Mouse (Mus musculus) embryonic facial prominence, embryonic 11.5 days (tissue): ENCODE data around the gene Smndc1. TPM values are rescaled to one million over a fixed set of nuclear protein-coding genes. Genes with fewer than 3 reads are reported as not detected.

ENCODE experiments used
- ATAC-seq: fragments of 200-750 bp; cut with Nextera tagmentation; replicated peaks from 2 replicates; pipeline ENCODE4 v1.8.0; 2017; ENCODE audit warnings: low read depth; ENCODE audit not compliant: insufficient number of reproducible peaks, low FRiP score, low TSS enrichment
- DNase-seq: peaks from one replicate; pipeline ENCODE4 v3.0.0-alpha.2; 2015; ENCODE audit warnings: low spot score
- H3K27ac ChIP-seq: fragments of 300-500 bp; sonication (generic); replicated peaks from 2 replicates; pipeline ENCODE4 v1.5.1; 2014; ENCODE audit warnings: mild to moderate bottlenecking, low read depth, low read length, control low read depth
- H3K27me3 ChIP-seq: fragments of 300-500 bp; sonication (generic); 2 replicates; pipeline ENCODE4 v1.6.1; 2014; ENCODE audit warnings: mild to moderate bottlenecking, low read length, moderate library complexity, mixed read lengths; ENCODE audit not compliant: control insufficient read depth, insufficient read depth
- H3K36me3 ChIP-seq: fragments of 300-500 bp; sonication (generic); replicated peaks from 2 replicates; pipeline ENCODE4 v1.6.1; 2014; ENCODE audit warnings: low read depth, mild to moderate bottlenecking, low read length, moderate library complexity, mixed read lengths; ENCODE audit not compliant: control insufficient read depth, insufficient read depth
- H3K4me1 ChIP-seq: fragments of 300-500 bp; sonication (generic); 2 replicates; pipeline ENCODE4 v1.6.1; 2014; ENCODE audit warnings: low read length, mixed read lengths; ENCODE audit not compliant: control insufficient read depth, insufficient read depth
- H3K4me2 ChIP-seq: fragments of 300-500 bp; sonication (generic); 2 replicates; pipeline ENCODE4 v1.6.1; 2014; ENCODE audit warnings: low read depth, mild to moderate bottlenecking, control low read depth, low read length, moderate library complexity
- H3K4me3 ChIP-seq: fragments of 300-500 bp; sonication (generic); 2 replicates; pipeline ENCODE4 v1.5.1; 2014; ENCODE audit warnings: low read depth, low read length, control low read depth
- H3K9ac ChIP-seq: fragments of 300-500 bp; sonication (generic); replicated peaks from 2 replicates; pipeline ENCODE4 v1.6.1; 2014; ENCODE audit warnings: mild to moderate bottlenecking, control low read depth, low read length
- H3K9me3 ChIP-seq: fragments of 300-500 bp; sonication (generic); replicated peaks from 2 replicates; pipeline ENCODE4 v1.6.1; 2016; ENCODE audit warnings: mild to moderate bottlenecking, low read length, inconsistent platforms, mixed read lengths; ENCODE audit not compliant: control insufficient read depth
- WGBS: fragments of 180-500 bp; shearing (Covaris S2); extraction: QIAGEN DNeasy Blood & Tissue Kit; methylation state at CpG from one replicate; pipeline ENCODE4 v1.1.7; 2014; 5-methylcytosine and 5-hydroxymethylcytosine counted together
- polyA plus RNA-seq: library from polyadenylated mRNA; unstranded; fragments of >200 nt; fragmentation: Nextera tagmentation; extraction: Ambion mirVana; gene quantifications from 2 replicates; pipeline ENCODE4 v1.2.1, GENCODE M21; 2014

Smndc1 gene
- polyA plus RNA-seq, 1 experiment from 2014 or later: 57.3 TPM

- WGBS: 46% methylated on average over 8 of the region's 8 CpGs
- Histone ChIP-seq H3K36me3 (peaks cover 6% of the 10 kb centered on the region), H3K27me3 (no peaks in the 10 kb centered on the region), H3K9me3 (no peaks in the 10 kb centered on the region), H3K4me3 (peak overlapping the region; percentile 88), H3K4me2 (peak overlapping the region; percentile 40), H3K9ac (peak overlapping the region; percentile 83; the same call in 1 of the 2 replicates), H3K27ac (no peak overlapping the region; the same call in 1 of the 2 replicates), H3K4me1 (no peaks in the 10 kb centered on the region; the same call in 1 of the 2 replicates)
- ATAC-seq (no peak), DNase-seq (no peak)
Observed at GRCm38 (mm10) chr19:53391386-53391785, 1.0 kb upstream of the Smndc1 start.

GRCm38 (mm10) chr19:53389851-53390431, 437 bp downstream of the Smndc1 start:
- H3K36me3 ChIP-seq: peaks cover 6% of the 10 kb centered on the region
- peak; percentile 93 for ATAC-seq
- H3K4me3 ChIP-seq: peak overlapping the region; percentile 88
- peak; percentile 67 for DNase-seq
- no peaks in the 10 kb centered on the region; the same call in 1 of the 2 replicates for H3K4me1 ChIP-seq
- no peaks in the 10 kb centered on the region for H3K27me3 ChIP-seq
- WGBS: under 1% methylated on average over 56 of the region's 59 CpGs
- H3K27ac ChIP-seq: peak overlapping the region; percentile 99
- H3K9ac ChIP-seq: peak overlapping the region; percentile 99
- peak overlapping the region; percentile 48 for H3K4me2 ChIP-seq
- H3K9me3 ChIP-seq: no peaks in the 10 kb centered on the region

- Histone ChIP-seq H3K4me2 (peak overlapping the region; percentile 48), H3K4me1 (no peaks in the 10 kb centered on the region; the same call in 1 of the 2 replicates), H3K9me3 (no peaks in the 10 kb centered on the region), H3K4me3 (peak overlapping the region; percentile 88), H3K27me3 (no peaks in the 10 kb centered on the region), H3K36me3 (peaks cover 6% of the 10 kb centered on the region), H3K27ac (peak overlapping the region; percentile 99; the same call in 1 of the 2 replicates), H3K9ac (peak overlapping the region; percentile 99)
- DNase-seq: no peak
- WGBS: 23% methylated on average over 6 of the region's 6 CpGs
- ATAC-seq: no peak
Observed at GRCm38 (mm10) chr19:53389417-53389816, 961 bp downstream of the Smndc1 start.

- H3K27ac ChIP-seq: no peak overlapping the region
- no peaks in the 10 kb centered on the region for H3K4me1 ChIP-seq
- peaks cover 10% of the 10 kb centered on the region for H3K36me3 ChIP-seq
- H3K9me3 ChIP-seq: no peaks in the 10 kb centered on the region
- no peaks in the 10 kb centered on the region for H3K27me3 ChIP-seq
- H3K4me3 ChIP-seq: no peak overlapping the region
- DNase-seq (no peak), ATAC-seq (no peak)
- WGBS: 96% methylated on average over 15 of the region's 15 CpGs
- H3K9ac ChIP-seq: no peak overlapping the region
- H3K4me2 ChIP-seq: no peak overlapping the region
Observed at GRCm38 (mm10) chr19:53383336-53383735, 7.0 kb downstream of the Smndc1 start.

- WGBS: 91% methylated on average over 10 of the region's 10 CpGs
- Histone ChIP-seq H3K27ac (no peak overlapping the region), H3K27me3 (no peaks in the 10 kb centered on the region), H3K9ac (no peak overlapping the region), H3K9me3 (no peaks in the 10 kb centered on the region), H3K4me2 (no peak overlapping the region), H3K4me3 (no peak overlapping the region), H3K36me3 (peaks cover 5% of the 10 kb centered on the region), H3K4me1 (no peaks in the 10 kb centered on the region)
- DNase-seq (no peak), ATAC-seq (no peak)
Observed at GRCm38 (mm10) chr19:53378421-53378820, 12.0 kb downstream of the Smndc1 start.

GRCm38 (mm10) chr19:53377652-53378051, 12.7 kb downstream of the Smndc1 start:
- peaks cover 1% of the 10 kb centered on the region for H3K36me3 ChIP-seq

GRCm38 (mm10) chr19:53375816-53376215, 14.6 kb downstream of the Smndc1 start:
- no peak overlapping the region for H3K27ac ChIP-seq
- H3K4me1 ChIP-seq: no peaks in the 10 kb centered on the region
- no peak overlapping the region for H3K4me2 ChIP-seq
- H3K36me3 ChIP-seq: no peaks in the 10 kb centered on the region; the same call in none of the 2 replicates
- no peak overlapping the region for H3K9ac ChIP-seq
- H3K4me3 ChIP-seq: no peak overlapping the region
- no peaks in the 10 kb centered on the region for H3K9me3 ChIP-seq
- no peak for ATAC-seq
- DNase-seq: no peak
- no peaks in the 10 kb centered on the region for H3K27me3 ChIP-seq
- WGBS: 96% methylated on average over 9 of the region's 9 CpGs

More at GRCm38 (mm10) chr19:53377652-53378051, 12.7 kb downstream of the Smndc1 start:
- 91% methylated on average over 8 of the region's 8 CpGs for WGBS
- Histone ChIP-seq H3K9me3 (no peaks in the 10 kb centered on the region), H3K27ac (no peak overlapping the region), H3K27me3 (no peaks in the 10 kb centered on the region), H3K4me2 (no peak overlapping the region), H3K9ac (no peak overlapping the region), H3K4me3 (no peak overlapping the region), H3K4me1 (no peaks in the 10 kb centered on the region)
- ATAC-seq (no peak), DNase-seq (no peak)

GRCm38 (mm10) chr19:53375299-53375698, 15.1 kb downstream of the Smndc1 start:
- no peak overlapping the region for H3K9ac ChIP-seq
- no peaks in the 10 kb centered on the region for H3K27me3 ChIP-seq
- no peaks in the 10 kb centered on the region; the same call in none of the 2 replicates for H3K36me3 ChIP-seq
- no peak overlapping the region for H3K27ac ChIP-seq
- no peak overlapping the region for H3K4me2 ChIP-seq
- H3K4me3 ChIP-seq: no peak overlapping the region
- 93% methylated on average over 6 of the region's 6 CpGs for WGBS
- H3K9me3 ChIP-seq: no peaks in the 10 kb centered on the region
- DNase-seq (no peak), ATAC-seq (no peak)
- no peaks in the 10 kb centered on the region for H3K4me1 ChIP-seq
